Mouse (Mus musculus): ENCODE measurements at regions not wholly inside any gene's neighbourhood (a gene's known extent, or its start where the extent isn't known, plus 50 kb on each side); places are given as distances from the start of the nearest gene placed in this dataset.

- Histone ChIP-seq H3K4me1 (ENCODE audit: control insufficient read depth, insufficient read depth, low read length) (no peaks in the 10 kb centered on the region), H3K27ac (ENCODE audit: insufficient read depth, low read depth, low read length) (no peak overlapping the region), H3K4me3 (ENCODE audit: insufficient read depth, low read depth, low read length) (no peak overlapping the region)
- no peak for TF ChIP-seq CTCF (IDR thresholded peaks at IDR 0.05; ENCODE audit: insufficient read depth, low read depth, low read length)
- no peak for TF ChIP-seq POLR2A (IDR thresholded peaks at IDR 0.05; ENCODE audit: insufficient read depth, low read depth, low read length)
- WGBS = 51% methylated on average over 5 of the region's 5 CpGs
These were observed 348.3 kb upstream of the BB014433 start for GRCm38 (mm10) chr8:15393936-15394721.

DNA sequence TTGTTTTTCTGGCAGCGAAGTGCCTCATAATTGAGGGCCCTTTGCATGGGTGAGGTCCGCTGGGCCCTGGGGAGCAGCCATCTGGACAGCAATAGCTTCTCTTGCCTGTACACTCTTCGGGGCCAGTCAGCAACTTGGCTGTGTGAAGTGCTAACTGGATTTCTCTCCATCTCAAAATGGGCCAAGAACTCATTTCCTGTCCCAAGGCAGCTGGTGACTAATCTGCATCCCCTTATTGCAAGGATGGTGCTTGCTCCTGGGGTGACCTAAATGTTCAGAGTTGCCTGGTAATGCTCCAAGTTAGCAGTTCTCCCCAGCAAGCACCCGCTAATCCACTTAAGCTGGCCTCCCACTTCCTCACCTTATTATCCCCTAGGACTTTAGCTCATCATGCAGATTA is 346.2 kb upstream of the BB014433 start:
- TF ChIP-seq CTCF (IDR thresholded peaks at IDR 0.05; ENCODE audit: insufficient read depth, low read depth, low read length) (no peak), POLR2A (IDR thresholded peaks at IDR 0.05; ENCODE audit: insufficient read depth, low read depth, low read length) (no peak)
- Histone ChIP-seq H3K4me1 (ENCODE audit: control insufficient read depth, insufficient read depth, low read length) (no peaks in the 10 kb centered on the region), H3K27ac (ENCODE audit: insufficient read depth, low read depth, low read length) (no peak overlapping the region), H3K4me3 (ENCODE audit: insufficient read depth, low read depth, low read length) (no peak overlapping the region)
- 51% methylated on average over 4 of the region's 4 CpGs for WGBS

- 87% methylated on average over 5 of the region's 5 CpGs for WGBS
- Histone ChIP-seq H3K4me3 (ENCODE audit: insufficient read depth, low read depth, low read length) (no peak overlapping the region), H3K4me1 (ENCODE audit: control insufficient read depth, insufficient read depth, low read length) (no peaks in the 10 kb centered on the region), H3K27ac (ENCODE audit: insufficient read depth, low read depth, low read length) (no peak overlapping the region)
- TF ChIP-seq POLR2A (IDR thresholded peaks at IDR 0.05; ENCODE audit: insufficient read depth, low read depth, low read length) (no peak), CTCF (IDR thresholded peaks at IDR 0.05; ENCODE audit: insufficient read depth, low read depth, low read length) (no peak)
These were observed 342.9 kb upstream of the BB014433 start for GRCm38 (mm10) chr8:15388791-15389190.

DNA sequence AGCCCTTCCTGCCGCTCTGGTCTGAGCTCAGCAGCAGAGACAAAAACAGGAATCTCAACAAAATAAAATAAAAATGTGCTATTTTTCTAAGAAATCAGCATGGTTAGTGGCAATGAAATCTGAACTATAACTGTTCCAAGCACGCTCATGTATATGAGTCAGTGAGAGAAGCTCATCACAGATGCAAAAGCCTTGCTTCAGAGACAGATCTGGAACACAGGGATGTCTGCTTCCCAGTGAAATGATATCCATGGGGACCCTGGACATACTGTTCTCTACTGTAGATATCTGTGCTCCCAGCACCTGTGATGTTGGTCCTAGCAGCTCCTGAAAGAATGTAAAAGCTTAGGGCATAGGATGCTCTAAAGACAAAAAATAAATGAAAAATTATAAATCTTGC is 321.2 kb upstream of the BB014433 start:
- H3K4me1 ChIP-seq (ENCODE audit: control insufficient read depth, insufficient read depth, low read length) = no peaks in the 10 kb centered on the region
- TF ChIP-seq CTCF (IDR thresholded peaks at IDR 0.05; ENCODE audit: insufficient read depth, low read depth, low read length) (no peak), POLR2A (IDR thresholded peaks at IDR 0.05; ENCODE audit: insufficient read depth, low read depth, low read length) (no peak)
- WGBS = 82% methylated on average over 2 of the region's 2 CpGs
- no peak overlapping the region for H3K27ac ChIP-seq (ENCODE audit: insufficient read depth, low read depth, low read length)
- no peak overlapping the region for H3K4me3 ChIP-seq (ENCODE audit: insufficient read depth, low read depth, low read length)

- 87% methylated on average over 1 of the region's 1 CpGs for WGBS
- Histone ChIP-seq H3K4me3 (ENCODE audit: insufficient read depth, low read depth, low read length) (no peak overlapping the region), H3K4me1 (ENCODE audit: control insufficient read depth, insufficient read depth, low read length) (no peaks in the 10 kb centered on the region), H3K27ac (ENCODE audit: insufficient read depth, low read depth, low read length) (no peak overlapping the region)
- TF ChIP-seq POLR2A (IDR thresholded peaks at IDR 0.05; ENCODE audit: insufficient read depth, low read depth, low read length) (no peak), CTCF (IDR thresholded peaks at IDR 0.05; ENCODE audit: insufficient read depth, low read depth, low read length) (no peak)
These were observed 318.7 kb upstream of the BB014433 start for GRCm38 (mm10) chr8:15364546-15364945.

DNA sequence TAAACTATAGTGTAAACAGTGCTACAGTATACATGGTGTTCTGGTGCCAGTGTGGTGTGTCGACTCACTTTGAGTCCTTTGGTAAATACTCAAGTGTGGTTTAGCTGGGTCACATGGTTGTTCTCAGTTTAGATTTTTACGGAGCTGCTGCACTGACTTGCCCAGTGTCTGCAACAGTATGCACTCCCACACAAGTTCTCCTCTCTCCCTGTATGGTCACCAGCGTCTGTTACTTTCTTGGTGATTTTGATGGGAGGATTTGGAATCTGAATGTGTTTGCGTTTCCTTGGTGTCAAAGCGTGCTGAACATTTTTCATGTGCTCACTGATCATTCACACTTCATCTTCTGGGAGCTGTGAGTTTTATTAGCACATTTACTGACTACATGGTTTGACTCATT is 298.3 kb upstream of the BB014433 start:
- WGBS = 88% methylated on average over 5 of the region's 5 CpGs
- H3K4me1 ChIP-seq (ENCODE audit: control insufficient read depth, insufficient read depth, low read length) = no peaks in the 10 kb centered on the region
- no peak overlapping the region for H3K27ac ChIP-seq (ENCODE audit: insufficient read depth, low read depth, low read length)
- no peak overlapping the region for H3K4me3 ChIP-seq (ENCODE audit: insufficient read depth, low read depth, low read length)
- TF ChIP-seq POLR2A (IDR thresholded peaks at IDR 0.05; ENCODE audit: insufficient read depth, low read depth, low read length) (no peak), CTCF (IDR thresholded peaks at IDR 0.05; ENCODE audit: insufficient read depth, low read depth, low read length) (no peak)

GRCm38 (mm10) chr8:15343616-15344015 is 297.7 kb upstream of the BB014433 start:
- Histone ChIP-seq H3K4me3 (ENCODE audit: insufficient read depth, low read depth, low read length) (no peak overlapping the region), H3K27ac (ENCODE audit: insufficient read depth, low read depth, low read length) (no peak overlapping the region), H3K4me1 (ENCODE audit: control insufficient read depth, insufficient read depth, low read length) (no peaks in the 10 kb centered on the region)
- no peak for TF ChIP-seq CTCF (IDR thresholded peaks at IDR 0.05; ENCODE audit: insufficient read depth, low read depth, low read length)
- no peak for TF ChIP-seq POLR2A (IDR thresholded peaks at IDR 0.05; ENCODE audit: insufficient read depth, low read depth, low read length)
- WGBS = 40% methylated on average over 1 of the region's 1 CpGs

DNA sequence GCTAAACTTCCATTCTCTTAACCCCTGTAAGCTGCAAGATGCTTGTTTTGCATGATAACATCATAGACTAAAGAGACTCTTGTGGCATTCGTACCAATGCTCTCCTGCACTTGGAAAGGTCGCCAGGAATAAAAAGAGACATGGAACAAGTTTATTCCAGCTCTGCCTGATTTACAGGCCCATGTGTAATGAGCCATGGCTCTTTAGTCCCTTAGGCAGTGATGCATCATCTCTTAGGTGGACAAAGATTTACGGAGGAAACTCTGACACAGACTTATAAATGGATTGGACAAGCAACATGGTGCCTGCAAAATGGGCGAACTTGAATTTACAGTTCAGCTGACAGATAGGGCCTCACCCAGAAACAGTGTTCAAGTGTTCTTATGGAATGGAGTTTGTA is 288.7 kb upstream of the BB014433 start:
- no peaks in the 10 kb centered on the region for H3K4me1 ChIP-seq (ENCODE audit: control insufficient read depth, insufficient read depth, low read length)
- H3K4me3 ChIP-seq (ENCODE audit: insufficient read depth, low read depth, low read length) = no peak overlapping the region
- TF ChIP-seq POLR2A (IDR thresholded peaks at IDR 0.05; ENCODE audit: insufficient read depth, low read depth, low read length) (no peak), CTCF (IDR thresholded peaks at IDR 0.05; ENCODE audit: insufficient read depth, low read depth, low read length) (no peak)
- no peak overlapping the region for H3K27ac ChIP-seq (ENCODE audit: insufficient read depth, low read depth, low read length)
- 84% methylated on average over 4 of the region's 4 CpGs for WGBS

- 74% methylated on average over 5 of the region's 5 CpGs for WGBS
- TF ChIP-seq CTCF (IDR thresholded peaks at IDR 0.05; ENCODE audit: insufficient read depth, low read depth, low read length) (no peak), POLR2A (IDR thresholded peaks at IDR 0.05; ENCODE audit: insufficient read depth, low read depth, low read length) (no peak)
These were observed 281.4 kb upstream of the BB014433 start for GRCm38 (mm10) chr8:15327312-15327711.

More at GRCm38 (mm10) chr8:15327312-15327711, 281.4 kb upstream of the BB014433 start:
- no peak overlapping the region for H3K4me3 ChIP-seq (ENCODE audit: insufficient read depth, low read depth, low read length)
- H3K27ac ChIP-seq (ENCODE audit: insufficient read depth, low read depth, low read length) = no peak overlapping the region
- H3K4me1 ChIP-seq (ENCODE audit: control insufficient read depth, insufficient read depth, low read length) = 0 out of 2 replicates have a peak, but pooled peaks cover 2% of the 10 kb centered on the region

Data from olfactory bulb, adult 2 months (tissue).